Mouse (Mus musculus): ENCODE results near the gene Nubp1. TPM values are rescaled to one million over a fixed set of nuclear protein-coding genes. Genes with fewer than 3 reads are reported as not detected.
A peak's percentile ranks its signal among the peaks of the same experiment; 100 is the strongest.

The Nubp1 gene
- polyA plus RNA-seq, 1 experiment from 2014 or later, result 74.2 TPM

GRCm38 (mm10) chr16:10432387-10432786 lies 20.6 kb downstream of the Nubp1 start:
- no peaks in the 10 kb centered on the region for H3K9me3 ChIP-seq (ENCODE audit: control insufficient read depth, low read length)
- H3K4me2 ChIP-seq (ENCODE audit: low read length), result no peak overlapping the region
- no peak overlapping the region for H3K27ac ChIP-seq (ENCODE audit: low read depth)
- ATAC-seq (replicated peaks; ENCODE audit: low FRiP score, low TSS enrichment, low read depth) (no peak), DNase-seq (ENCODE audit: low spot score) (no peak)
- H3K27me3 ChIP-seq (replicated peaks; ENCODE audit: control insufficient read depth, insufficient read depth, low read length), result no peaks in the 10 kb centered on the region
- H3K4me3 ChIP-seq (ENCODE audit: low read depth, low read length), result no peak overlapping the region
- WGBS, result 80% methylated on average over 4 of the region's 4 CpGs
- peaks cover 1% of the 10 kb centered on the region; the same call in 1 of the 2 replicates for H3K36me3 ChIP-seq (ENCODE audit: control insufficient read depth, insufficient read depth, low read length)
- H3K4me1 ChIP-seq (replicated peaks; ENCODE audit: control insufficient read depth, insufficient read depth, low read length), result no peaks in the 10 kb centered on the region
- H3K9ac ChIP-seq (ENCODE audit: low read length), result no peak overlapping the region

GRCm38 (mm10) chr16:10433344-10433743 lies 21.6 kb downstream of the Nubp1 start:
- H3K4me3 ChIP-seq (ENCODE audit: low read depth, low read length), result no peak overlapping the region
- no peaks in the 10 kb centered on the region for H3K36me3 ChIP-seq (ENCODE audit: control insufficient read depth, insufficient read depth, low read length)
- no peak overlapping the region for H3K9ac ChIP-seq (ENCODE audit: low read length)
- 92% methylated on average over 5 of the region's 5 CpGs for WGBS
- DNase-seq (ENCODE audit: low spot score) (no peak), ATAC-seq (replicated peaks; ENCODE audit: low FRiP score, low TSS enrichment, low read depth) (no peak)
- no peaks in the 10 kb centered on the region for H3K9me3 ChIP-seq (ENCODE audit: control insufficient read depth, low read length)
- no peaks in the 10 kb centered on the region for H3K4me1 ChIP-seq (replicated peaks; ENCODE audit: control insufficient read depth, insufficient read depth, low read length)
- H3K27ac ChIP-seq (ENCODE audit: low read depth), result no peak overlapping the region
- H3K4me2 ChIP-seq (ENCODE audit: low read length), result no peak overlapping the region
- no peaks in the 10 kb centered on the region for H3K27me3 ChIP-seq (replicated peaks; ENCODE audit: control insufficient read depth, insufficient read depth, low read length)

DNA sequence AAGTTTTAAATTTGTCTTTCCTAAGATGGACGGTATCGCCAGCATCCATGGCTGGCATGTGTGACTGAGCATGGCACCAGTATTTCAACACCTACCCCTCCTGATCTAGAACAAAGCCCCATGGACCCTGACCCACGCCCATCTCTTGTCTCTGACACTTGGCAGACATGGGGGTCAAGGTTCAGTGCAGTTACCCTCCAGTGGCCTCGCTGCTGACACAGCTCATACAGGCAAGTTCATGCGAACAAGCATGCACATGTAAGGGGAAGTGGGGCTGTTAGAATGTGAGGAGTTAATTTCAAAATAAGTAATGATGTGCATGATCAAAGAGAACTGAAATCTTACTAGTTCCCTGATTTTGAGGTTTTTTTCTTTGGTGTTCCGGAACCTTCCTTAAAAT lies 24.4 kb downstream of the Nubp1 start:
- Histone ChIP-seq H3K9ac (ENCODE audit: low read length) (no peak overlapping the region), H3K9me3 (ENCODE audit: control insufficient read depth, low read length) (no peaks in the 10 kb centered on the region), H3K27ac (ENCODE audit: low read depth) (no peak overlapping the region), H3K4me3 (ENCODE audit: low read depth, low read length) (no peak overlapping the region), H3K36me3 (ENCODE audit: control insufficient read depth, insufficient read depth, low read length) (no peaks in the 10 kb centered on the region), H3K4me2 (ENCODE audit: low read length) (no peak overlapping the region), H3K27me3 (replicated peaks; ENCODE audit: control insufficient read depth, insufficient read depth, low read length) (no peaks in the 10 kb centered on the region), H3K4me1 (replicated peaks; ENCODE audit: control insufficient read depth, insufficient read depth, low read length) (no peaks in the 10 kb centered on the region)
- DNase-seq (ENCODE audit: low spot score) (no peak), ATAC-seq (replicated peaks; ENCODE audit: low FRiP score, low TSS enrichment, low read depth) (no peak)
- WGBS, result 80% methylated on average over 6 of the region's 6 CpGs

GRCm38 (mm10) chr16:10438055-10438454 lies 26.3 kb downstream of the Nubp1 start:
- Histone ChIP-seq H3K27ac (ENCODE audit: low read depth) (no peak overlapping the region), H3K9me3 (ENCODE audit: control insufficient read depth, low read length) (no peaks in the 10 kb centered on the region), H3K4me2 (ENCODE audit: low read length) (no peak overlapping the region), H3K36me3 (ENCODE audit: control insufficient read depth, insufficient read depth, low read length) (no peaks in the 10 kb centered on the region), H3K9ac (ENCODE audit: low read length) (no peak overlapping the region), H3K27me3 (replicated peaks; ENCODE audit: control insufficient read depth, insufficient read depth, low read length) (no peaks in the 10 kb centered on the region), H3K4me1 (replicated peaks; ENCODE audit: control insufficient read depth, insufficient read depth, low read length) (no peaks in the 10 kb centered on the region), H3K4me3 (ENCODE audit: low read depth, low read length) (no peak overlapping the region)
- no peak for DNase-seq (ENCODE audit: low spot score)
- 88% methylated on average over 5 of the region's 5 CpGs for WGBS
- no peak for ATAC-seq (replicated peaks; ENCODE audit: low FRiP score, low TSS enrichment, low read depth)

GRCm38 (mm10) chr16:10441328-10441727 lies 29.6 kb downstream of the Nubp1 start:
- H3K4me3 ChIP-seq (ENCODE audit: low read depth, low read length), result no peak overlapping the region
- no peaks in the 10 kb centered on the region for H3K36me3 ChIP-seq (ENCODE audit: control insufficient read depth, insufficient read depth, low read length)
- H3K27ac ChIP-seq (ENCODE audit: low read depth), result no peak overlapping the region
- DNase-seq (ENCODE audit: low spot score), result no peak
- no peaks in the 10 kb centered on the region for H3K4me1 ChIP-seq (replicated peaks; ENCODE audit: control insufficient read depth, insufficient read depth, low read length)
- H3K27me3 ChIP-seq (replicated peaks; ENCODE audit: control insufficient read depth, insufficient read depth, low read length), result no peaks in the 10 kb centered on the region
- no peak overlapping the region for H3K9ac ChIP-seq (ENCODE audit: low read length)
- H3K4me2 ChIP-seq (ENCODE audit: low read length), result no peak overlapping the region
- no peaks in the 10 kb centered on the region for H3K9me3 ChIP-seq (ENCODE audit: control insufficient read depth, low read length)
- no peak for ATAC-seq (replicated peaks; ENCODE audit: low FRiP score, low TSS enrichment, low read depth)
- 90% methylated on average over 6 of the region's 6 CpGs for WGBS

- Histone ChIP-seq H3K27ac (ENCODE audit: low read depth) (no peak overlapping the region), H3K9ac (ENCODE audit: low read length) (no peak overlapping the region), H3K4me2 (ENCODE audit: low read length) (no peak overlapping the region), H3K9me3 (ENCODE audit: control insufficient read depth, low read length) (no peaks in the 10 kb centered on the region), H3K4me3 (ENCODE audit: low read depth, low read length) (no peak overlapping the region), H3K4me1 (replicated peaks; ENCODE audit: control insufficient read depth, insufficient read depth, low read length) (no peaks in the 10 kb centered on the region; the same call in 1 of the 2 replicates), H3K36me3 (ENCODE audit: control insufficient read depth, insufficient read depth, low read length) (no peaks in the 10 kb centered on the region), H3K27me3 (replicated peaks; ENCODE audit: control insufficient read depth, insufficient read depth, low read length) (no peaks in the 10 kb centered on the region)
- DNase-seq (ENCODE audit: low spot score) (no peak), ATAC-seq (replicated peaks; ENCODE audit: low FRiP score, low TSS enrichment, low read depth) (no peak)
- 92% methylated on average over 4 of the region's 4 CpGs for whole genome bisulfite sequencing
These were observed 30.0 kb downstream of the Nubp1 start for GRCm38 (mm10) chr16:10441761-10442160.

GRCm38 (mm10) chr16:10443723-10444122 lies 32.0 kb downstream of the Nubp1 start:
- Histone ChIP-seq H3K4me2 (ENCODE audit: low read length) (no peak overlapping the region), H3K4me1 (replicated peaks; ENCODE audit: control insufficient read depth, insufficient read depth, low read length) (peaks cover 4% of the 10 kb centered on the region; the same call in 1 of the 2 replicates), H3K27ac (ENCODE audit: low read depth) (no peak overlapping the region), H3K9me3 (ENCODE audit: control insufficient read depth, low read length) (no peaks in the 10 kb centered on the region), H3K4me3 (ENCODE audit: low read depth, low read length) (no peak overlapping the region), H3K27me3 (replicated peaks; ENCODE audit: control insufficient read depth, insufficient read depth, low read length) (no peaks in the 10 kb centered on the region), H3K9ac (ENCODE audit: low read length) (no peak overlapping the region), H3K36me3 (ENCODE audit: control insufficient read depth, insufficient read depth, low read length) (no peaks in the 10 kb centered on the region)
- no peak for ATAC-seq (replicated peaks; ENCODE audit: low FRiP score, low TSS enrichment, low read depth)
- no peak for DNase-seq (ENCODE audit: low spot score)

GRCm38 (mm10) chr16:10446573-10447263 lies 35.0 kb downstream of the Nubp1 start:
- peak overlapping the region; percentile 41 for H3K4me3 ChIP-seq (ENCODE audit: low read depth, low read length)
- no peak; the same call in none of the 2 replicates for ATAC-seq (replicated peaks; ENCODE audit: low FRiP score, low TSS enrichment, low read depth)
- no peaks in the 10 kb centered on the region for H3K36me3 ChIP-seq (ENCODE audit: control insufficient read depth, insufficient read depth, low read length)
- H3K27ac ChIP-seq (ENCODE audit: low read depth), result 0 out of 2 replicates have a peak overlapping the region, but pooled peaks have one; percentile 36
- peak overlapping the region; percentile 43 for H3K9ac ChIP-seq (ENCODE audit: low read length)
- DNase-seq (ENCODE audit: low spot score), result no peak
- WGBS, result 26% methylated on average over 13 of the region's 13 CpGs
- no peaks in the 10 kb centered on the region for H3K9me3 ChIP-seq (ENCODE audit: control insufficient read depth, low read length)
- no peaks in the 10 kb centered on the region for H3K27me3 ChIP-seq (replicated peaks; ENCODE audit: control insufficient read depth, insufficient read depth, low read length)
- H3K4me1 ChIP-seq (replicated peaks; ENCODE audit: control insufficient read depth, insufficient read depth, low read length), result peaks cover 4% of the 10 kb centered on the region; the same call in 1 of the 2 replicates
- peak overlapping the region; percentile 72 for H3K4me2 ChIP-seq (ENCODE audit: low read length)

GRCm38 (mm10) chr16:10447264-10447594 lies 35.5 kb downstream of the Nubp1 start, which contains the start of gene Tvp23a:
Tvp23a (minus strand) TSS chr16:10447362.
- Histone ChIP-seq H3K27me3 (replicated peaks; ENCODE audit: control insufficient read depth, insufficient read depth, low read length) (no peaks in the 10 kb centered on the region), H3K4me1 (replicated peaks; ENCODE audit: control insufficient read depth, insufficient read depth, low read length) (peaks cover 4% of the 10 kb centered on the region; the same call in 1 of the 2 replicates), H3K36me3 (ENCODE audit: control insufficient read depth, insufficient read depth, low read length) (no peaks in the 10 kb centered on the region), H3K9ac (ENCODE audit: low read length) (peak within 1 kb of the TSS; percentile 43), H3K27ac (ENCODE audit: low read depth) (0 out of 2 replicates have a peak within 1 kb of the TSS, but pooled peaks have one; percentile 36), H3K9me3 (ENCODE audit: control insufficient read depth, low read length) (no peaks in the 10 kb centered on the region), H3K4me2 (ENCODE audit: low read length) (peak within 1 kb of the TSS; percentile 72), H3K4me3 (ENCODE audit: low read depth, low read length) (peak within 1 kb of the TSS; percentile 41)
- peak; percentile 87 for DNase-seq (ENCODE audit: low spot score)
- 4% methylated on average over 12 of the region's 12 CpGs for WGBS
- ATAC-seq (replicated peaks; ENCODE audit: low FRiP score, low TSS enrichment, low read depth), result peak; percentile 93

Measured in intestine, embryonic 14.5 days (tissue).